Mouse (Mus musculus) liver, adult 2 months (tissue): ENCODE measurements at regions not wholly inside any gene's neighbourhood (a gene's known extent, or its start where the extent isn't known, plus 50 kb on each side); places are given as distances from the start of the nearest gene placed in this dataset.

Experiments
- DNase-seq: peaks from one replicate; pipeline ENCODE4 v3.0.0-alpha.2; 2011; ENCODE audit warnings: low read depth, low spot score; ENCODE audit errors: extremely low read depth
- H3K27ac ChIP-seq: fragments of 200-500 bp; replicated peaks from 2 replicates; pipeline ENCODE4 v1.5.1; 2012; ENCODE audit warnings: low read depth, mild to moderate bottlenecking, control low read depth, inconsistent platforms, low read length; ENCODE audit not compliant: insufficient read depth
- H3K27me3 ChIP-seq: fragments of 200-500 bp; 2 replicates; pipeline ENCODE4 v1.6.1; 2012; ENCODE audit warnings: mild to moderate bottlenecking, moderate library complexity, low read length, inconsistent platforms; ENCODE audit not compliant: control insufficient read depth, insufficient read depth
- H3K36me3 ChIP-seq: fragments of 200-500 bp; 2 replicates; pipeline ENCODE4 v1.6.1; 2012; ENCODE audit warnings: low read length, inconsistent platforms; ENCODE audit not compliant: control insufficient read depth, insufficient read depth
- H3K4me1 ChIP-seq: fragments of 200-500 bp; 2 replicates; pipeline ENCODE4 v1.6.1; 2011; ENCODE audit warnings: low read length; ENCODE audit not compliant: control insufficient read depth, insufficient read depth
- H3K4me3 ChIP-seq: fragments of 200-500 bp; 2 replicates; pipeline ENCODE4 v1.5.1; 2011; ENCODE audit warnings: low read depth, mild to moderate bottlenecking, control low read depth, low read length, moderate library complexity; ENCODE audit not compliant: insufficient read depth
- H3K79me2 ChIP-seq: fragments of 200-500 bp; 2 replicates; pipeline ENCODE4 v1.6.1; 2012; ENCODE audit warnings: inconsistent platforms, mild to moderate bottlenecking, low read length, moderate library complexity; ENCODE audit not compliant: control insufficient read depth, insufficient read depth
- H3K9ac ChIP-seq: fragments of 200-500 bp; 2 replicates; pipeline ENCODE4 v1.6.1; 2012; ENCODE audit warnings: low read depth, mild to moderate bottlenecking, control low read depth, inconsistent platforms, low read length
- CTCF ChIP-seq: fragments of 200-500 bp; IDR thresholded peaks from 2 replicates; pipeline ENCODE4 v1.5.1; 2011; ENCODE audit warnings: low read depth, low read length, control low read depth
- POLR2A ChIP-seq: fragments of 200-500 bp; IDR thresholded peaks from 2 replicates; pipeline ENCODE4 v1.6.1; 2011; ENCODE audit warnings: low read length, control low read depth; ENCODE audit not compliant: insufficient read depth; ENCODE audit errors: extremely low read depth
- WGBS: fragments of 180-500 bp; shearing (Covaris S2); methylation state at CpG from one replicate; pipeline ENCODE4 v1.1.7; 2018; 5-methylcytosine and 5-hydroxymethylcytosine counted together

DNA sequence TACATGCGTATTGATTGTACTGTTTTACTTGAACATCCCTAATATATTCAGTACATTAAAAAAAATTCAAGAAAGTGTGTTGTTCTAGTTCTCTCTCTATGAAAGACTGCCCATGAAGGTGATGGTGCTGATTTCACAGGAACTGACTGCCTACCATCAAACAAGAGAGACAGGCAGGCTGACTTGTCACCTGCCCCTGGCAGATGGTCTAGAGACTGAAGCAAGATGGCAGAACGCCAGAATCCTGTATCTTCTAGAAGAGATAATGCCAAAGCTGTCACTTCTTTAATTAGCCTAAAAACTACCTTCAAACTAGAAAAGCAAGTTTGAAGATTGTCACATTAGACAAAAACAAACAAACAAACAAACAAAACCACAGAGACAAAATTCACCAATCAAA is 484.7 kb upstream of the Dppa4 start:
- 69% methylated on average over 2 of the region's 2 CpGs for WGBS
- no peak for DNase-seq
- Histone ChIP-seq H3K79me2 (no peaks in the 10 kb centered on the region), H3K36me3 (no peaks in the 10 kb centered on the region), H3K4me3 (no peak overlapping the region), H3K9ac (no peak overlapping the region), H3K27me3 (no peaks in the 10 kb centered on the region), H3K27ac (no peak overlapping the region), H3K4me1 (no peaks in the 10 kb centered on the region)
- TF ChIP-seq CTCF (no peak), POLR2A (no peak)

- TF ChIP-seq CTCF (no peak), POLR2A (no peak)
- Histone ChIP-seq H3K9ac (no peak overlapping the region), H3K27ac (no peak overlapping the region), H3K27me3 (no peaks in the 10 kb centered on the region), H3K36me3 (no peaks in the 10 kb centered on the region), H3K4me1 (no peaks in the 10 kb centered on the region), H3K79me2 (no peaks in the 10 kb centered on the region), H3K4me3 (no peak overlapping the region)
- WGBS, result 76% methylated on average over 3 of the region's 3 CpGs
- no peak for DNase-seq
These were observed 440.4 kb upstream of the Dppa4 start for GRCm38 (mm10) chr16:47843169-47843568.

- Histone ChIP-seq H3K79me2 (no peaks in the 10 kb centered on the region), H3K27ac (no peak overlapping the region), H3K4me3 (no peak overlapping the region), H3K27me3 (no peaks in the 10 kb centered on the region), H3K36me3 (no peaks in the 10 kb centered on the region), H3K4me1 (no peaks in the 10 kb centered on the region), H3K9ac (no peak overlapping the region)
- DNase-seq, result no peak
- TF ChIP-seq CTCF (no peak), POLR2A (no peak)
- WGBS, result 49% methylated on average over 1 of the region's 1 CpGs
These were observed 431.9 kb upstream of the Dppa4 start for GRCm38 (mm10) chr16:47851631-47852030.

- Histone ChIP-seq H3K4me3 (no peak overlapping the region), H3K9ac (no peak overlapping the region), H3K27ac (no peak overlapping the region), H3K4me1 (no peaks in the 10 kb centered on the region), H3K36me3 (no peaks in the 10 kb centered on the region), H3K79me2 (no peaks in the 10 kb centered on the region), H3K27me3 (no peaks in the 10 kb centered on the region)
- WGBS, result 69% methylated on average over 3 of the region's 3 CpGs
- no peak for DNase-seq
- no peak for TF ChIP-seq CTCF
- TF ChIP-seq POLR2A, result no peak
These were observed 423.7 kb upstream of the Dppa4 start for GRCm38 (mm10) chr16:47859840-47860239.

DNA sequence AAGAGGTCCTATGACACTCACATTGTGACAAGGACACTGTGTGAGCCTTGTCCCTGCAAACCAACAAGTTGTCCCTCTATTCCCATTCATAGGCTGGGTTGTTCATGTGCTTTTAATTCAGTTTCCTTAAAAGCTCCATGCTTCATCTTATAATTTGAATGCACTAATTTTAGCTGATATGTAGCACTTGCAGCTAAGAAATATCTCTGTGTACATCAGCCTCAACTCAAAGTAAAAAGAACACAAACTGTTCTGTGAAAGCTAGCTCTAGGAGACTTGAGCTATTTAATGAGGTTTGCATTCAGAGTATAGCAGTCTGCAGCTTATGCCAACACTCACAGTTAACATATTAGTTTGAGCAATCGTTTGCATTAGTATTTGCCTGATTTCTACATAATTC is 408.3 kb upstream of the Dppa4 start:
- Histone ChIP-seq H3K36me3 (no peaks in the 10 kb centered on the region), H3K9ac (no peak overlapping the region), H3K4me3 (no peak overlapping the region), H3K27me3 (no peaks in the 10 kb centered on the region), H3K27ac (no peak overlapping the region), H3K4me1 (peaks cover 1% of the 10 kb centered on the region; the same call in 1 of the 2 replicates), H3K79me2 (no peaks in the 10 kb centered on the region)
- DNase-seq, result no peak
- 51% methylated on average over 1 of the region's 1 CpGs for WGBS
- TF ChIP-seq CTCF (no peak), POLR2A (no peak)

DNA sequence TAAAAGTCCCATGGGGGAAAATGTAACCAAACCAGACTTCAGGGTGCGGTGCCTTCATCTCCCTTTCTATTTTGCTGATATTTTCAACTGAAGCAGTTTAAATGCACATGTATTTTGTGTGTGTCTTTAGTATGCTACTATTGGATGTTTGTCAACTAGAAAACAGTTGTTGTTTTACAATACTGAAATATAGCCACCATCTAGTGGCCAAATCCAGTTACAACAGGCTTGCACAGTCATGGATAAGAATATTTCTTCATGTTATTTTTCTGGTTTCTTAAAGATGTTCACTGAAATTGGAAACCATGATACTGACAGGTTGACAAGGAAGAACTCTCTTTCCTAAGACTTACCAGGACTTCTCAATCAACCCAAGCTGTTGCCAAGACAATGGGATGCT is 400.1 kb upstream of the Dppa4 start:
- DNase-seq, result no peak
- Histone ChIP-seq H3K27me3 (no peaks in the 10 kb centered on the region), H3K9ac (no peak overlapping the region), H3K36me3 (no peaks in the 10 kb centered on the region), H3K79me2 (no peaks in the 10 kb centered on the region), H3K27ac (no peak overlapping the region), H3K4me3 (no peak overlapping the region), H3K4me1 (peaks cover 1% of the 10 kb centered on the region; the same call in 1 of the 2 replicates)
- TF ChIP-seq CTCF (no peak), POLR2A (no peak)
- 89% methylated on average over 1 of the region's 1 CpGs for WGBS
